Mouse (Mus musculus): ENCODE measurements around the gene Pdgfd.

GRCm38 (mm10) chr9:6302050-6302449 lies 133.7 kb downstream of the Pdgfd start:
- no peak for TF ChIP-seq CTCF (IDR thresholded peaks at IDR 0.05; ENCODE audit: low read depth, low read length)
- TF ChIP-seq POLR2A (IDR thresholded peaks at IDR 0.05; ENCODE audit: borderline replicate concordance, low read depth, low read length): no peak
